In the genomic region with DNA sequence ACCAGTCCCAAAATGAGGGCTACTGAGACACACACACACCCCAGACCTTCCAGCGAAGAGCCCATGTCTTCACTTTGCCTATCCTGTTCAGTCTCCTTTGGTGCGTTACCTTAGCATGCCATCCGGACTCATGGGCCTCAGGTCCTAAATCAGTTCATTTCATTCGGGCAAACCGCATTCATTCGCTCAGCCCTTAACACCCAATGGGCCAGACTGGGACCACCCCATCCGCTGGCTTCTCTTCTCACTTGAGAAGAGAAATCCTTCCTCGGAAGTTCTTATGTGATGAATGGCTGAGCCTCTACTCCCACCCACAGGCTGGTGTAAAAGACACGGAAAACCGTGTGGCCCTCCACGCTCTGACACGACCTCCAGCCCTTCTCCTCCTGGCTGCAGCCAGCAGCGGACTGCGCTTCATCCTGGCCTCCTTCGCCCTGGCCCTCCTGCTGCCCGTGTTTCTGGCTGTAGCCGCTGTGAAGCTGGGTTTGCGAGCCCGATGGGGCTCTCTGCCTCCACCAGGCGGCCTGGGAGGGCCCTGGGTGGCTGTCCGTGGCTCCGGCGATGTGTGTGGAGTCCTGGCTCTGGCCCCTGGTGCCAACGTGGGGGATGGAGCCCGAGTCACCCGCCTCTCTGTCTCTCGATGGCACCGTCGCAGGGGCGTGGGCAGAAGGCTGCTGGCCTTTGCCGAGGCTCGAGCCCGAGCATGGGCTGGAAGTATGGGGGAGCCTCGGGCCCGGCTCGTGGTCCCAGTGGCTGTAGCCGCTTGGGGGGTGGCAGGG, we compare ENCODE assay signal across 8 mouse cellular contexts. TPM values are rescaled to one million over a fixed set of nuclear protein-coding genes. Genes with fewer than 3 reads are reported as not detected.
DNase-seq lines count a peak whose midpoint lies in the region; ATAC-seq lines count a peak whose summit lies in the region.

No protein-coding gene starts in this region.

- H3K27ac ChIP-seq in forebrain, embryonic 16.5 days (ENCODE audit: low read length), result peak overlapping the region; percentile 98
- peak overlapping the region; percentile 93 for H3K27ac ChIP-seq in hindbrain, embryonic 11.5 days (ENCODE audit: low read depth, low read length)
- peak overlapping the region; percentile 94 for H3K27ac ChIP-seq in midbrain, embryonic 10.5 days (replicated peaks)
- peak overlapping the region; percentile 95 for H3K27ac ChIP-seq in stomach, embryonic 16.5 days (ENCODE audit: low read length)

- H3K4me2 ChIP-seq in forebrain, embryonic 16.5 days (ENCODE audit: low read length), result peak overlapping the region; percentile 100
- peak overlapping the region; percentile 84 for H3K4me2 ChIP-seq in hindbrain, embryonic 11.5 days (replicated peaks; ENCODE audit: low read depth, low read length)
- H3K4me2 ChIP-seq in stomach, embryonic 16.5 days (ENCODE audit: low read depth, low read length), result peak overlapping the region; percentile 62

- peak overlapping the region; percentile 56 for H3K4me3 ChIP-seq in forebrain, embryonic 16.5 days (replicated peaks; ENCODE audit: low read length)
- H3K4me3 ChIP-seq in hindbrain, embryonic 11.5 days (ENCODE audit: low read depth, low read length), result peak overlapping the region; percentile 34
- peak overlapping the region; percentile 59 for H3K4me3 ChIP-seq in midbrain, embryonic 10.5 days
- peak overlapping the region; percentile 28 for H3K4me3 ChIP-seq in stomach, embryonic 16.5 days (replicated peaks; ENCODE audit: low read length)

- ATAC-seq in forebrain, embryonic 16.5 days, result peak; percentile 1; the same call in 1 of the 2 replicates
- no peak for ATAC-seq in hindbrain, embryonic 11.5 days (ENCODE audit: low FRiP score)
- no peak for ATAC-seq in stomach, embryonic 16.5 days (ENCODE audit: insufficient read depth, low FRiP score)

- peak overlapping the region; percentile 77 for H3K9ac ChIP-seq in forebrain, embryonic 16.5 days (replicated peaks; ENCODE audit: low read depth, low read length)
- H3K9ac ChIP-seq in hindbrain, embryonic 11.5 days (ENCODE audit: low read depth, low read length), result peak overlapping the region; percentile 55
- peak overlapping the region; percentile 58 for H3K9ac ChIP-seq in stomach, embryonic 16.5 days (ENCODE audit: low read length)

- no peaks in the 10 kb centered on the region for H3K27me3 ChIP-seq in forebrain, embryonic 16.5 days (replicated peaks; ENCODE audit: control insufficient read depth, insufficient read depth, low read length)
- H3K27me3 ChIP-seq in hindbrain, embryonic 11.5 days (ENCODE audit: control insufficient read depth, insufficient read depth, low read length), result no peaks in the 10 kb centered on the region
- no peaks in the 10 kb centered on the region for H3K27me3 ChIP-seq in midbrain, embryonic 10.5 days (ENCODE audit: low read depth, poor library complexity, severe bottlenecking)
- no peaks in the 10 kb centered on the region for H3K27me3 ChIP-seq in stomach, embryonic 16.5 days (ENCODE audit: control insufficient read depth, insufficient read depth, low read length)

- H3K4me1 ChIP-seq in forebrain, embryonic 16.5 days (replicated peaks; ENCODE audit: control insufficient read depth, insufficient read depth, low read length), result peaks cover 49% of the 10 kb centered on the region
- peaks cover 29% of the 10 kb centered on the region for H3K4me1 ChIP-seq in hindbrain, embryonic 11.5 days (replicated peaks; ENCODE audit: control insufficient read depth, insufficient read depth, low read length)
- peaks cover 81% of the 10 kb centered on the region for H3K4me1 ChIP-seq in midbrain, embryonic 10.5 days
- peaks cover 45% of the 10 kb centered on the region for H3K4me1 ChIP-seq in stomach, embryonic 16.5 days (ENCODE audit: control insufficient read depth, insufficient read depth, low read length)

- intact Hi-C loops in left cerebral cortex, postnatal 25 days (cut with DNase I), result loop anchor here (2.0 to 5.0 kb wide), 3 partner anchors 56 to 111 kb away; a partner anchor contains a TSS

- peak; percentile 68 for DNase-seq in layer of hippocampus, adult 11-12 months (ENCODE audit: low spot score)
- no peak for DNase-seq in layer of hippocampus, adult 9-11 months
- DNase-seq in cerebellum, adult 18-20 months, result peak; percentile 74 to 75
- peak; percentile 63 for DNase-seq in hindbrain, embryonic 11.5 days (ENCODE audit: low spot score)
- DNase-seq in left cerebral cortex, postnatal 25 days (ENCODE audit: low spot score in 2 of 2), result peak; percentile 63 to 68
- peak; percentile 61 for DNase-seq in midbrain, embryonic 10.5 days (ENCODE audit: low spot score)

- H3K9me3 ChIP-seq in forebrain, embryonic 16.5 days (ENCODE audit: control insufficient read depth, low read length), result no peaks in the 10 kb centered on the region
- H3K9me3 ChIP-seq in hindbrain, embryonic 11.5 days (ENCODE audit: control insufficient read depth, low read length), result no peaks in the 10 kb centered on the region
- H3K9me3 ChIP-seq in midbrain, embryonic 10.5 days (replicated peaks), result no peaks in the 10 kb centered on the region
- no peaks in the 10 kb centered on the region for H3K9me3 ChIP-seq in stomach, embryonic 16.5 days (replicated peaks; ENCODE audit: control insufficient read depth, low read length)

- WGBS in forebrain, embryonic 16.5 days, result 3% methylated on average over 37 of the region's 37 CpGs
- WGBS in hindbrain, embryonic 11.5 days, result 6% methylated on average over 37 of the region's 37 CpGs
- WGBS in midbrain, embryonic 10.5 days, result 4% methylated on average over 37 of the region's 37 CpGs
- WGBS in stomach, embryonic 16.5 days, result 7% methylated on average over 37 of the region's 37 CpGs

- peaks cover 19% of the 10 kb centered on the region for H3K36me3 ChIP-seq in forebrain, embryonic 16.5 days (ENCODE audit: control insufficient read depth, insufficient read depth)
- 0 out of 2 replicates have a peak, but pooled peaks cover 3% of the 10 kb centered on the region for H3K36me3 ChIP-seq in hindbrain, embryonic 11.5 days (ENCODE audit: control insufficient read depth, insufficient read depth, low read length)
- H3K36me3 ChIP-seq in midbrain, embryonic 10.5 days, result peaks cover 28% of the 10 kb centered on the region
- peaks cover 18% of the 10 kb centered on the region; the same call in 1 of the 2 replicates for H3K36me3 ChIP-seq in stomach, embryonic 16.5 days (ENCODE audit: control insufficient read depth, insufficient read depth, low read length)

RNA-seq across cellular contexts. Expression of a gene that starts 1.8 kb away (rescaled TPM):
- 0.34 and 0.39 TPM in 2 replicates for polyA plus RNA-seq in forebrain, embryonic 16.5 days (2015; fragmentation: Nextera tagmentation; extraction: Ambion mirVana)
- 1.1 and 1.4 TPM in 2 replicates for polyA plus RNA-seq in hindbrain, embryonic 11.5 days (2014; fragmentation: Nextera tagmentation; extraction: Ambion mirVana)
- 1 to 10 TPM; 2.3 to 2.4 TPM for total RNA-seq in left cerebral cortex, postnatal 25 days (2021)
- polyA plus RNA-seq in midbrain, embryonic 10.5 days (2016; fragmentation: Nextera tagmentation; extraction: Ambion mirVana), result 1.6 and 1.9 TPM in 2 replicates
- polyA plus RNA-seq in stomach, embryonic 16.5 days (2015; fragmentation: Nextera tagmentation; extraction: Ambion mirVana), result 3.4 and 3.5 TPM in 2 replicates

RNA-seq across cellular contexts. Expression of a gene that starts 1.9 kb away (rescaled TPM):
- polyA plus RNA-seq in forebrain, embryonic 16.5 days (2015; fragmentation: Nextera tagmentation; extraction: Ambion mirVana), result 32.0 and 38.3 TPM in 2 replicates
- polyA plus RNA-seq in hindbrain, embryonic 11.5 days (2014; fragmentation: Nextera tagmentation; extraction: Ambion mirVana), result 7.1 and 7.3 TPM in 2 replicates
- 100 to 1,000 TPM in 1 of 2 experiments, 10 to 100 TPM in 1; 94.4 to 103 TPM for total RNA-seq in left cerebral cortex, postnatal 25 days (2021)
- polyA plus RNA-seq in midbrain, embryonic 10.5 days (2016; fragmentation: Nextera tagmentation; extraction: Ambion mirVana), result 10.4 and 11.6 TPM in 2 replicates
- 3.0 and 4.0 TPM in 2 replicates for polyA plus RNA-seq in stomach, embryonic 16.5 days (2015; fragmentation: Nextera tagmentation; extraction: Ambion mirVana)

RNA-seq across cellular contexts. Expression of a gene that starts 8.8 kb away (rescaled TPM):
- polyA plus RNA-seq in forebrain, embryonic 16.5 days (2015; fragmentation: Nextera tagmentation; extraction: Ambion mirVana), result 3.4 and 3.9 TPM in 2 replicates
- 4.0 and 4.2 TPM in 2 replicates for polyA plus RNA-seq in hindbrain, embryonic 11.5 days (2014; fragmentation: Nextera tagmentation; extraction: Ambion mirVana)
- 10 to 100 TPM; 14.3 to 14.6 TPM for total RNA-seq in left cerebral cortex, postnatal 25 days (2021)
- polyA plus RNA-seq in midbrain, embryonic 10.5 days (2016; fragmentation: Nextera tagmentation; extraction: Ambion mirVana), result 4.3 and 4.7 TPM in 2 replicates
- polyA plus RNA-seq in stomach, embryonic 16.5 days (2015; fragmentation: Nextera tagmentation; extraction: Ambion mirVana), result 2.1 and 2.3 TPM in 2 replicates

RNA-seq across cellular contexts. Expression of a gene that starts 17.5 kb away (rescaled TPM):
- polyA plus RNA-seq in forebrain, embryonic 16.5 days (2015; fragmentation: Nextera tagmentation; extraction: Ambion mirVana), result 0.25 and 0.60 TPM in 2 replicates
- polyA plus RNA-seq in hindbrain, embryonic 11.5 days (2014; fragmentation: Nextera tagmentation; extraction: Ambion mirVana), result 0.11 TPM in 1 of 2 replicates, not detected in the other
- total RNA-seq in left cerebral cortex, postnatal 25 days (2021), result under 1 TPM in 1 of 2 experiments, not detected in 1; 0.25 TPM
- polyA plus RNA-seq in midbrain, embryonic 10.5 days (2016; fragmentation: Nextera tagmentation; extraction: Ambion mirVana), result 0.20 TPM in 1 of 2 replicates, not detected in the other
- polyA plus RNA-seq in stomach, embryonic 16.5 days (2015; fragmentation: Nextera tagmentation; extraction: Ambion mirVana), result 0.10 TPM in 1 of 2 replicates, not detected in the other

RNA-seq across cellular contexts. Expression of a gene that starts 40.4 kb away (rescaled TPM):
- polyA plus RNA-seq in forebrain, embryonic 16.5 days (2015; fragmentation: Nextera tagmentation; extraction: Ambion mirVana), result not detected in 2 replicates
- polyA plus RNA-seq in hindbrain, embryonic 11.5 days (2014; fragmentation: Nextera tagmentation; extraction: Ambion mirVana), result 0.07 and 0.09 TPM in 2 replicates
- not detected for total RNA-seq in left cerebral cortex, postnatal 25 days (2021)
- 0.05 and 0.26 TPM in 2 replicates for polyA plus RNA-seq in midbrain, embryonic 10.5 days (2016; fragmentation: Nextera tagmentation; extraction: Ambion mirVana)
- 0.26 and 0.47 TPM in 2 replicates for polyA plus RNA-seq in stomach, embryonic 16.5 days (2015; fragmentation: Nextera tagmentation; extraction: Ambion mirVana)
